ENCODE assay signal across 28 mouse cellular contexts in the genomic region with DNA sequence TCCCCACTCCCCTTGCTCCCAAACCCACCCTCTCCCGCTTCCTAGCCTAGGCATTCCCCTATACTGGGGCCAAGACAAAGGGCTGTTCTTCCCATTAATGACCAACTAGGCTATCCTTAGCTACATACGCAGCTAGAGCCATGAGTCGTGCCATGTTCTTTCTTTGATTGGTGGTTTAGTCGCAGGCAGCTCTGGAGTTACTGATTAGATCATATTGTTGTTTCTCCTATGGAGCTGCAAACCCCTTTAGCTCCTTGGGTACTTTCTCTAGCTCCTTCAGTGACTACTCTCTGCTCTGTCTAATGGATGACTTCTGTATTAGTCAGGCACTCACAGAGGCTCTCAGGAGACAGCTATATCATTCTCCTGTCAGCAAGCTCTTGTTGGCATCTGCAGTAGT.
"Had no signal": no experiment of that assay in that cellular context is flagged by ENCODE, and none has a peak within 500 bp of the region (broad histone marks: within the 10 kb centered on the region; RNA-seq: fewer than 3 reads in every experiment).

No protein-coding gene starts in this region.

- H3K4me3 ChIP-seq: limb, embryonic 10.5 days; limb, embryonic 12.5 days; limb, embryonic 13.5 days; limb, embryonic 15.5 days; liver, embryonic 12.5 days; liver, embryonic 13.5 days; liver, embryonic 15.5 days; lung, embryonic 15.5 days; megakaryocyte, embryonic 14.5 days; midbrain, embryonic 10.5 days; midbrain, embryonic 12.5 days; midbrain, embryonic 13.5 days; midbrain, embryonic 15.5 days; myocyte; neural tube, embryonic 12.5 days had no signal

- H3K27ac ChIP-seq: limb, embryonic 10.5 days; limb, embryonic 12.5 days; limb, embryonic 13.5 days; limb, embryonic 15.5 days; liver, embryonic 12.5 days; liver, embryonic 13.5 days; liver, embryonic 14.5 days; liver, embryonic 15.5 days; lung, embryonic 15.5 days; macrophage; midbrain, embryonic 10.5 days; midbrain, embryonic 12.5 days; midbrain, embryonic 13.5 days; midbrain, embryonic 15.5 days; neural tube, embryonic 12.5 days had no signal

- DNase-seq: left cerebral cortex, postnatal 4 days; liver; liver, embryonic 13.5 days; liver, postnatal 0 days; lung, adult 18-20 months; lung, adult 2 months; lung, embryonic 14.5 days; lung, postnatal 10 days; lung, postnatal 14 days; lung, postnatal 36 days; lung, postnatal 4 days; midbrain, embryonic 14.5 days had no signal
